Mouse (Mus musculus) stomach, embryonic 14.5 days (tissue): ENCODE data around the gene Slc9a9. TPM values are rescaled to one million over a fixed set of nuclear protein-coding genes. Genes with fewer than 3 reads are reported as not detected.

Experiments
- ATAC-seq: fragments of 200-750 bp; cut with Nextera tagmentation; 2 replicates; pipeline ENCODE4 v1.8.0; 2017; ENCODE audit warnings: low read depth, moderate TSS enrichment; ENCODE audit not compliant: insufficient number of reproducible peaks, insufficient read depth, low FRiP score
- H3K27ac ChIP-seq: fragments of 300-500 bp; sonication (generic); 2 replicates; pipeline ENCODE4 v1.5.1; 2014; ENCODE audit warnings: mild to moderate bottlenecking, low read length, moderate library complexity, mixed read lengths
- H3K27me3 ChIP-seq: fragments of 300-500 bp; sonication (generic); 2 replicates; pipeline ENCODE4 v1.6.1; 2014; ENCODE audit warnings: low read length, control low read depth, mixed read lengths; ENCODE audit not compliant: control insufficient read depth, insufficient read depth
- H3K36me3 ChIP-seq: fragments of 300-500 bp; sonication (generic); 2 replicates; pipeline ENCODE4 v1.6.1; 2014; ENCODE audit warnings: mild to moderate bottlenecking, control low read depth, low read length, moderate library complexity, mixed read lengths; ENCODE audit not compliant: control insufficient read depth, insufficient read depth
- H3K4me1 ChIP-seq: fragments of 300-500 bp; sonication (generic); 2 replicates; pipeline ENCODE4 v1.6.1; 2014; ENCODE audit warnings: low read length, control low read depth, mixed read lengths; ENCODE audit not compliant: control insufficient read depth, insufficient read depth
- H3K4me2 ChIP-seq: fragments of 300-500 bp; sonication (generic); replicated peaks from 2 replicates; pipeline ENCODE4 v1.6.1; 2014; ENCODE audit warnings: low read depth, low read length, control low read depth
- H3K4me3 ChIP-seq: fragments of 300-500 bp; sonication (generic); 2 replicates; pipeline ENCODE4 v1.5.1; 2014; ENCODE audit warnings: low read depth, low read length, control low read depth
- H3K9ac ChIP-seq: fragments of 300-500 bp; sonication (generic); replicated peaks from 2 replicates; pipeline ENCODE4 v1.6.1; 2014; ENCODE audit warnings: low read depth, mild to moderate bottlenecking, control low read depth, low read length, moderate library complexity, mixed read lengths
- H3K9me3 ChIP-seq: fragments of 300-500 bp; sonication (generic); 2 replicates; pipeline ENCODE4 v1.6.1; 2016; ENCODE audit warnings: low read depth, low read length, control low read depth; ENCODE audit not compliant: control insufficient read depth
- WGBS: fragments of 180-500 bp; shearing (Covaris S2); extraction: QIAGEN DNeasy Blood & Tissue Kit; methylation state at CpG from one replicate; pipeline ENCODE4 v1.1.7; 2014; 5-methylcytosine and 5-hydroxymethylcytosine counted together
- polyA plus RNA-seq: library from polyadenylated mRNA; unstranded; fragments of >200 nt; fragmentation: Nextera tagmentation; extraction: Ambion mirVana; gene quantifications from 2 replicates; pipeline ENCODE4 v1.2.1, GENCODE M21; 2014

The Slc9a9 gene
- polyA plus RNA-seq, 1 experiment from 2014 or later: 4.2 TPM

- H3K4me3 ChIP-seq: no peak overlapping the region
- WGBS: 24% methylated on average over 9 of the region's 9 CpGs
- H3K36me3 ChIP-seq: no peaks in the 10 kb centered on the region
- H3K9me3 ChIP-seq: no peaks in the 10 kb centered on the region
- H3K27me3 ChIP-seq: no peaks in the 10 kb centered on the region
- no peaks in the 10 kb centered on the region for H3K4me1 ChIP-seq
- no peak overlapping the region for H3K27ac ChIP-seq
- no peak overlapping the region for H3K4me2 ChIP-seq
- no peak overlapping the region for H3K9ac ChIP-seq
- ATAC-seq: peak; percentile 49; the same call in 1 of the 2 replicates
These were observed 382.5 kb downstream of the Slc9a9 start for GRCm38 (mm10) chr9:95052160-95052559.

- Histone ChIP-seq H3K4me3 (no peak overlapping the region), H3K27me3 (no peaks in the 10 kb centered on the region), H3K9ac (no peak overlapping the region), H3K27ac (no peak overlapping the region), H3K4me2 (no peak overlapping the region), H3K4me1 (no peaks in the 10 kb centered on the region), H3K9me3 (no peaks in the 10 kb centered on the region), H3K36me3 (no peaks in the 10 kb centered on the region)
- WGBS: 62% methylated on average over 5 of the region's 5 CpGs
- ATAC-seq: no peak
These were observed 383.5 kb downstream of the Slc9a9 start for GRCm38 (mm10) chr9:95053183-95053582.

- no peaks in the 10 kb centered on the region for H3K36me3 ChIP-seq
- no peak overlapping the region for H3K9ac ChIP-seq
- H3K9me3 ChIP-seq: no peaks in the 10 kb centered on the region
- WGBS: 82% methylated on average over 4 of the region's 4 CpGs
- H3K4me3 ChIP-seq: no peak overlapping the region
- H3K4me2 ChIP-seq: no peak overlapping the region
- H3K27ac ChIP-seq: no peak overlapping the region
- no peak for ATAC-seq
- H3K27me3 ChIP-seq: no peaks in the 10 kb centered on the region
- H3K4me1 ChIP-seq: no peaks in the 10 kb centered on the region
These were observed 386.1 kb downstream of the Slc9a9 start for GRCm38 (mm10) chr9:95055843-95056242.

DNA sequence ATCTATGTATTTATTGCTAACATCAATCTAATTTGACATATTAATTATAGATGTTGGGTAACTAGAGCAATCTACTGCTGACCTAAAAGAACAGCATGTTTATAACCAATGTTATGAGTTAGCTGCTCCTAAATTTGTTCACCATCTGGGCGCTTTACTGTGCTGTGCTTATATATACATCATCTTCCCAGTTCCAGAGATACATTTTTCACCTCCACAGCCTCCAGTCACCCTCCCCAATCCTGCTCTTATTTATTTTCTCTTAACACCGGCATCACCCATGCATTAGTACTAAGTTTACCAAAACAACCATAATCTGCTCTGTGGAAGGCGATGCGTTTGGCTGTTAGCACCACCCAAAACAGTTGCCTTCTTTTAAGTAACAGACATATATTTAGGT, 391.0 kb downstream of the Slc9a9 start:
- Histone ChIP-seq H3K36me3 (no peaks in the 10 kb centered on the region), H3K4me2 (no peak overlapping the region), H3K27me3 (no peaks in the 10 kb centered on the region), H3K27ac (no peak overlapping the region), H3K9me3 (no peaks in the 10 kb centered on the region), H3K4me3 (no peak overlapping the region), H3K9ac (no peak overlapping the region), H3K4me1 (no peaks in the 10 kb centered on the region)
- 66% methylated on average over 4 of the region's 4 CpGs for WGBS
- ATAC-seq: no peak

DNA sequence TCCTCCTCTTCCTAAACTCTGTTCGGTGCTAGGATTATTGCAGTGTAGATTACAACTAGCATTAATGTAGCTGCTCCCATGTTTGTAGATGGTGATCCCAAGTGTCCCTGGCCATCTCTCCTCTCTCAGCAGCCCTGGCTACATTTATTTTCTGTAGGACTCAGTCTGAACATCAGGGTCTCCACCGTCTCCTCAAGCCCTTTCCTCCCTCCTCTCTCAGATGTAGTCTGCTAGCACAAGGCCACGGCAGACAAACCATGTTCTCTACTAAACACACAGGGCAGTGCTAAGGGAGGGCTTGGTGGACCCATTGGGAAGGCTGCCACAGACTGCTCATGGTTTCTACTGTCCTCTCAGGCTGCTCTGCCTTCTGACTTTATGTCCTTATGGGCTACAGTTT, 397.3 kb downstream of the Slc9a9 start:
- Histone ChIP-seq H3K27ac (no peak overlapping the region), H3K9ac (no peak overlapping the region), H3K36me3 (no peaks in the 10 kb centered on the region), H3K4me1 (no peaks in the 10 kb centered on the region), H3K4me2 (no peak overlapping the region), H3K27me3 (no peaks in the 10 kb centered on the region), H3K4me3 (no peak overlapping the region), H3K9me3 (no peaks in the 10 kb centered on the region)
- ATAC-seq: no peak
- 42% methylated on average over 2 of the region's 3 CpGs for WGBS

GRCm38 (mm10) chr9:95068466-95068865, 398.8 kb downstream of the Slc9a9 start:
- Histone ChIP-seq H3K4me3 (no peak overlapping the region), H3K27ac (no peak overlapping the region), H3K4me1 (no peaks in the 10 kb centered on the region; the same call in 1 of the 2 replicates), H3K27me3 (no peaks in the 10 kb centered on the region), H3K4me2 (no peak overlapping the region), H3K36me3 (no peaks in the 10 kb centered on the region), H3K9ac (no peak overlapping the region), H3K9me3 (no peaks in the 10 kb centered on the region)
- WGBS: 92% methylated on average over 2 of the region's 2 CpGs
- ATAC-seq: no peak

DNA sequence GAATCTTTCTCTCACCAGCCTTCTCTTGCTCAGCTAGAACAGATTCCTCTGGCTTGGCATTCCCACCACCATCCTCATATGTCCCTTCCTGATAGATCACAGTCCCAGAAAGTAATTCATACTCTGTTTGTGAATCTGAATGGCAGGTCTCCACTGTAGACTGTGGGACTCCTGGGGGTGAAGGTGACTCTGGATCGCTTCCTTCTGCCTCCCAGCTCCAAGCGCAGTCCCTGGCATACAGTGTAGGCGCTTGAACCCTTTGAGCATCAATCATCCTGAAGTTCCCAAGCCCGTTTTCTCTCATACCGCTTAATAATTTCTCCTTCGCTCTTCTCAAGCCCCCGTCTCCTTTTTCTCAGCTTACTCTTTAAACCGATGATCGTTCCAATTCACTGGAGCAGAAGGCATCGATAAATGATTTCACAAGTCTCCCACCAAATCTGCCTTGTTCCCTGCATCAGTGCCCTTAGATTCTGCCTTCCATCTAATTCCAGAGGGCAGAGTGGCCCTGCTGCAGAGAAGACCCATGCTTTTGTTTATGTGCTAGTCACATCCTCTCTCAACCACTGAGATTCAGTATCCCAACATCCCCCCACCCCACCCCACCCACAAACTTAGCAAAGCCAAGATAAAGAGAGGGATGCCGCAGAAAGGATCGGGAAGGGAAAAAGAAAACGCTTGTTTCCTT, 401.3 kb downstream of the Slc9a9 start:
- Histone ChIP-seq H3K9me3 (no peaks in the 10 kb centered on the region), H3K4me2 (no peak overlapping the region), H3K27ac (no peak overlapping the region), H3K4me1 (no peaks in the 10 kb centered on the region; the same call in 1 of the 2 replicates), H3K27me3 (no peaks in the 10 kb centered on the region), H3K36me3 (no peaks in the 10 kb centered on the region), H3K9ac (no peak overlapping the region), H3K4me3 (no peak overlapping the region)
- no peak for ATAC-seq
- WGBS: 47% methylated on average over 13 of the region's 13 CpGs

GRCm38 (mm10) chr9:95072450-95072955, 402.8 kb downstream of the Slc9a9 start:
- Histone ChIP-seq H3K9ac (no peak overlapping the region), H3K4me2 (no peak overlapping the region), H3K27me3 (no peaks in the 10 kb centered on the region), H3K4me1 (no peaks in the 10 kb centered on the region; the same call in 1 of the 2 replicates), H3K4me3 (no peak overlapping the region), H3K36me3 (no peaks in the 10 kb centered on the region), H3K9me3 (no peaks in the 10 kb centered on the region), H3K27ac (no peak overlapping the region)
- WGBS: 72% methylated on average over 14 of the region's 14 CpGs
- no peak for ATAC-seq

GRCm38 (mm10) chr9:95073691-95074090, 404.0 kb downstream of the Slc9a9 start:
- Histone ChIP-seq H3K4me1 (no peaks in the 10 kb centered on the region; the same call in 1 of the 2 replicates), H3K27me3 (no peaks in the 10 kb centered on the region), H3K9ac (no peak overlapping the region), H3K9me3 (no peaks in the 10 kb centered on the region), H3K27ac (0 out of 2 replicates have a peak overlapping the region, but pooled peaks have one; percentile 16), H3K36me3 (no peaks in the 10 kb centered on the region), H3K4me3 (no peak overlapping the region), H3K4me2 (no peak overlapping the region)
- ATAC-seq: no peak
- WGBS: 32% methylated on average over 8 of the region's 8 CpGs
